Mouse (Mus musculus): Measurements from ENCODE around the gene Igf1. TPM values are rescaled to one million over a fixed set of nuclear protein-coding genes. Genes with fewer than 3 reads are reported as not detected.

Gene Igf1
- polyA plus RNA-seq (2012; rRNA removed), result 12.0 and 12.6 TPM in 2 replicates

GRCm38 (mm10) chr10:87858013-87858806, at the start of gene Igf1:
Gene Igf1 (plus strand): TSS chr10:87858265.
- no peak for DNase-seq (ENCODE audit: extremely low spot score in 1 of 2, low spot score in 1 of 2)

DNA sequence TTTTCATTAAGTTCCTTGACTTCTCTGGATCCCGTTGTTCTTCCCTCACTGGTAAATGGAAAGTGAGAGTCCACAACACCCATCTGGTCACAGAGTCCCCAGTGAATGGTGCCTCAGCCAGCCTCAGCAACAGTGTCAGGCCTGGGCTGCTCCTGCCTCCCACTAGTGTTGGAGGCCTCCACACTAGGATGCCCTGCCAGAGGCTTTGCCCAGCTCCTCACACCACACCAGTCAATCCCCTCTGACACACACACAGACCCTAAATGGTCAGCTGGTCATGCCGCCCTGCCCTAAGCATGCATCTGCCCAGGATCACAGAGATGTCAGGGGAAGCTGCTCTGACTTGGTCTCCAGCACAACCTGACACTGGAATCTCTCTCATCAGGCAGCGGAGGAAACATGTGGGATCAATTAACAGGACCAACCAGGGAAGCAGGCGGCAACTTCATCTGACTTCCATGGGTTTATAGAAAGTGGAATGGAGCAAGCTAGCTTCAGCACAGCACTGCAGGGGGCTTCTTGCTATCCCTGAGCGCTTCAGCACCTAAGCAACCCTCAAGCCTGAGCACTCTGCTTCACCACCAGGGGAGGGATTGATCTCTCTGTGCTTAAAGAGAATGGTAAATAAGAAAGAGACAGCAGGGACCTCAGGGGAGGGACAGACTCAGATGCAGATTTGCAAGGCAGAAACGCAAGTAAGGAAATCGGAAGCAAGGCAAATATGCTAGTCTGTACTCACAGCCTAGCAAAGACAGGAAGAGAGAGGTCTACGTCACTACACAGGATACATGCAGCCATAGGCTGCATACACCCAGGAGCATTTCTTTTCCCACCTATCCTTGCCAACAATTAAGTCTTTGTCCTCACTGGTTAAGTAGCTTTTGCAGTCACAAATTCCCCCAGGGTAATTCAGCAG, 45.6 kb upstream of the Igf1 start:
- no peak for DNase-seq (ENCODE audit: extremely low spot score in 1 of 2, low spot score in 1 of 2)

GRCm38 (mm10) chr10:87813073-87813590, 44.9 kb upstream of the Igf1 start:
- DNase-seq (ENCODE audit: extremely low spot score in 1 of 2, low spot score in 1 of 2), result peak in 1 of 2 experiments; percentile 13

DNA sequence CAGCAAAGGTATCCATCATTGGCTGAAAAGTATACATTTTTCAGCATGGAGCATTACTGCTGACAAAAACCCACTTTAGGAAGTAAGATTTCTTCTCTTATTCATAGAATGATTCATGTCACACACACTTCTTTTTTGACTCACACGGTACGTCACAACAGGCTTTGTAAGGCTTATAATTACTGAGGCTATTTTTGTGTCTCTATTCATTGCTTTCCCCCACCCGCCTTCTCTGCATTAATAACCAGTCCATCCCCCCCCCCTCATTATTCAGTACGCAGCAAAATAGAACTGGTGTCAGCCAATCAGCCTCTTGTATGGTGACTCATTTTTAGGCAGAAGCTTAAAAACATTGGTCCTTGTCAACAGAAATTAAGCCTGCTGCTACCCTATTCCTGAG, 41.2 kb upstream of the Igf1 start:
- DNase-seq (ENCODE audit: extremely low spot score in 1 of 2, low spot score in 1 of 2), result peak in 1 of 2 experiments; percentile 33

DNA sequence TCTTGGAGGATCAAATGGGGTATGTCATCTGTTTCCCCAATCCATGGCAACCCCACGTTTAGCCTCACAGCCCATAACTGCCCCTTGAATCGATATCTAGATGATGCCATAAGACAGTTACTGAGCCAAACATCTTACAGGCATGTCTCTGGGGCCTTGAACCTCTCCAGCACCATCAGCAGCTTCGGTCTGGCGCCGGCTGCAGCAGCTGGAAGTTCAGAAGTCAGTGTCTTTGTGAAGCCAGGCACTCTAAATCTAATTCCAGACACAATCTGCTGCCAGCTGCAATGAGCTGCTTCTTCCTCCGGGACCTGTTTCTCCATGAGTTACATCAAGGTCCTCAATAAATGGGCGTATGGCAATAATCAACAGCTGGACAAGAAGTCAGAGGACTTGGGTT, 40.3 kb upstream of the Igf1 start:
- DNase-seq (ENCODE audit: extremely low spot score in 1 of 2, low spot score in 1 of 2), result no peak

DNA sequence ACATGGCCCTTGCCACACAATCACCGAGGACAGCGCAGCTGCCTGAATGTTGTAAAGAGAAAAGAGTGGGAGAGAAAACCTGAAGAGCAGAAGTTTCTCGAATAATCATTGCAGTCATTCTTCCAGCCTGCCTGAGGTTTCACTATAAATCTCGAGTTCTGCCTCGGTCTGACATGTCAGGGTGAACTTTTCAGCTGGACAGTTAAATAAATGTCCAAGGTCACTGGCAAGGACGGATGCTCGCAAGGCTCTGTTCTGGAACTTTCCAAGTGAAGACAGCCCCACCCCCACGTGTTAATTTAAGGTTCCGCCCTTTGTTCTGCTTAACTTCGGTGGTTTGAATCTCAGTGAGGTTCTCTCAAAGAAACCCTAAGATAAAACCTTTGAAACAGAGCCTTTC, 36.2 kb upstream of the Igf1 start:
- no peak for DNase-seq (ENCODE audit: extremely low spot score in 1 of 2, low spot score in 1 of 2)

DNA sequence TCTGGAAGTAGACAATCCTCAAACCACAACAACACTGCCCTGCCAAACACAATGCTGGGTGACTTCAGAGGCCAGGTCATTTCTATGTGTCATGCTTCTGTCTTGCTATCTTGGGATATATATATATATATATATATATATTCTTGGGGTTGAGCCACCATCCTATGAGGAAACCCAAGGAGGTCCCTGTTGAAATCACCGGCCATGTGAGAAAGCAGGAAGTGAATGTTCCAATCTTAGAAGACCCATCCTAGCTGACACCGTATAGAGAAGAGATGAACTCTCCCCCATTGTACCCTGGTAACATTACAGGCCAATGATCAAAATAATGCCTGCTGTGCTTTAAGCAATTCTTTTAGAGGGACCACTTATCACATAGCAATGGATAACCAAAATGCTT, 28.1 kb upstream of the Igf1 start:
- DNase-seq (ENCODE audit: extremely low spot score in 1 of 2, low spot score in 1 of 2), result no peak

DNA sequence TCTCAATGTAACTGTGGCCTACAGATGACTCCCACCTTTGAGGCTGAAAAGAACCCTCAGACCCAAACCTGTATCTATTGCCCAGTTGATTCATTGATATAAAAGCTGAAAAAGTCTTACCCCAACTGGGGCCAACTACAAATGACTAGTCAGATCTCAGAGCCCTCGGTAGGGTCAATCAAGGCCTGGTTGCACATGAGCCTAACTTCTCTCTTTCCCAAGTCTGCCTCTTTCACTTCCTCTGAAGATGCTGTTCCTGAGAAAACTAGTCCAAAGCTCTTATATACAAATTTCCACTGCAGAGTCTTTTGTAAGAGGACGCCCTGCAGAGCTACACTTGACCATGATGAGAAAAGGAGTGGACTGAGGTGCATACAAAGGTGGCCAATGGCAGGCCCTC, 27.4 kb upstream of the Igf1 start:
- DNase-seq (ENCODE audit: extremely low spot score in 1 of 2, low spot score in 1 of 2), result no peak

DNA sequence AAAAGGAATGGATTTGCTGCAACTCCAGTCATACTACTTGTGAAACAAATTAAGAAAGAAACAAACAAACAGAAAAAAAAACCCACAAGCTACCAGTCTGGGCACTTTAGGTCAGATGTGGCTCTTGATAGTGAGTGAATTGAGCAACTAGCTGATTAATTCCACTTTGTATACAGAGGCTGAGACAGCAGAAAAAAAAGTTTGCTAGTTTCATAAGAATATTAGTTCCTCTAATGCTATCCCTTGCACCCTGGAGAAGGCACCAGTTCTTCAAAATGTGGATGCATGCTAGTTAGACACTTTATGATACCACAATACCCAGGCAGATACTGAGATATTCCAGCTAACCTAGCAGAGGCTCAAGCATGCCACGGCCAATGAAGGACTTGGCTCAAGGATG, 26.0 kb upstream of the Igf1 start:
- DNase-seq (ENCODE audit: extremely low spot score in 1 of 2, low spot score in 1 of 2), result no peak

DNA sequence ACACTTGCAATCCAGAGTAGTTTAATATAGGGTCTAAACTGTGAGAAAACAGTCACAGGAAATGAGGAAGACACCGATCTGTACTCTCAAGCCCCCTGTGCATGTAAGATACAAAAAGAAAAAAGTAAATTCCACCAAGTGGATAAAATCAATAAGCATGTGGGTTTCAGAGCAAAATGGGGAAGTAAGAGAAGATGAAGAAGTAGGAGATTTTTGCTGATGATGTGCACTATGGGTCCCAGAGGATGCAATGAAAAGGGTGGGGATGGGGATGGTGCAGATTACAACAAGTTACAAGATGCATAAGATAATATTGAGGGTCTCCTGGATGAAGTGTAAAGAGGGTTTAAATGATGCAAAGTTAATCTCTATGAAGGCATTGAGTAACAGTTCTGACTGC, 18.6 kb upstream of the Igf1 start:
- no peak for DNase-seq (ENCODE audit: extremely low spot score in 1 of 2, low spot score in 1 of 2)

- no peak for DNase-seq (ENCODE audit: extremely low spot score in 1 of 2, low spot score in 1 of 2)
Observed at GRCm38 (mm10) chr10:87842501-87842900, 15.6 kb upstream of the Igf1 start.

GRCm38 (mm10) chr10:87844917-87845552, 13.0 kb upstream of the Igf1 start:
- DNase-seq (ENCODE audit: extremely low spot score in 1 of 2, low spot score in 1 of 2), result no peak

DNA sequence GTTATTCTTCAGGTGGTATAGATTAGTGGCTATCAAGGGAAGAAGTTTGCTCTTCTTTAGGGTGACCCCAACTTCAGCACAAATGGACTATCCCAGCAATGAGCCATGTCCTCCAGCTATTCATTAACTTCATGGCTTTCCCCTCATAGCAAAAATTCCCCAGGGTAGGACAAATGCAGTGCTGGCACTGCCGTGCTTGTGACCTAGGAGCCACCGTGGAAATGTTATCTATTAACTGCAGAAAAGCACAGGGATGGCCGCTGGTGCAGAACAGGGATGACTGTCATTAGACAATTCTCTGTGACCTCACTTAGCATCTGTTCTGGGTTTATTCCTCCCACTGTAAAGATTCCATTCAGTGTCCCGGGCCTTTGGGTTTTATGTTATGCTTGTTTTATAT, 10.2 kb upstream of the Igf1 start:
- no peak for DNase-seq (ENCODE audit: extremely low spot score in 1 of 2, low spot score in 1 of 2)

GRCm38 (mm10) chr10:87848419-87848818, 9.6 kb upstream of the Igf1 start:
- no peak for DNase-seq (ENCODE audit: extremely low spot score in 1 of 2, low spot score in 1 of 2)

- DNase-seq (ENCODE audit: extremely low spot score in 1 of 2, low spot score in 1 of 2), result no peak
Observed at GRCm38 (mm10) chr10:87851492-87851891, 6.6 kb upstream of the Igf1 start.

- DNase-seq (ENCODE audit: extremely low spot score in 1 of 2, low spot score in 1 of 2), result peak; percentile 13 to 78
Observed at GRCm38 (mm10) chr10:87854408-87854807, 3.7 kb upstream of the Igf1 start.

GRCm38 (mm10) chr10:87855423-87856122, 2.5 kb upstream of the Igf1 start:
- no peak for DNase-seq (ENCODE audit: extremely low spot score in 1 of 2, low spot score in 1 of 2)

DNA sequence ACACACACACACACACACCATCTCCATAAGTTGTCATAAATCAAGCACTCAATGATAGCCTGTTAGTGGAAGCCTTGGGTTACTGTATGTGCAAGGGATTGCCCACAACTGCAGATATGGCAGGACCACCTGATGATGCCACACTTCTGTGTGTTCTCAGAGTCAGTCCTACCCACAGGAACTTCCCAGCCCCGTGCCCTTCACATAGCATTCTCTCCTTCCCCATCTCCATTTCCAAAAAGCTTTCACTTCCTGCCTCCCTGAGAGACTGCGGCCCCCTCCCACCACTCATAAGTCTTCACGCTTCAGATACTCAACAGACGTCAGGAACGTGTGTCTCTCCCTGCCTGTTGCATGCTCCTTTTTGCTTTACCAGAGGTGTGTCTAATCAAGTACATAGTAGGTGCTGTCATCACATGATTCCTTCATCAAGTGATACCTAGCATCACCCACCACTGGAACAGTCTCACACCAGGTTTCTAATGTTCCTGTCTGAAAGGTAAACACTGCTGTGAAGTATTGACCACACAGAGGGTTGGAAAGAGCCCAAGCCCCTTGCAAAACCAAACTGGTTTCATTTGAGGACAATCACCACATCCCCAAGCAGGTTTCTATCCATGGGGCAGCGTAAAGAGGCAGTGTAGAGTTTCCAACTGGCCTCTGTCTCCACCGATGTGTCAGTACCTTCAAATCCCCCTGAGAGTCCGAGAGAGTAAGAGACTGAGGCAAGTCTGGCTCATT, 680 bp upstream of the Igf1 start:
- no peak for DNase-seq (ENCODE audit: extremely low spot score in 1 of 2, low spot score in 1 of 2)

DNA sequence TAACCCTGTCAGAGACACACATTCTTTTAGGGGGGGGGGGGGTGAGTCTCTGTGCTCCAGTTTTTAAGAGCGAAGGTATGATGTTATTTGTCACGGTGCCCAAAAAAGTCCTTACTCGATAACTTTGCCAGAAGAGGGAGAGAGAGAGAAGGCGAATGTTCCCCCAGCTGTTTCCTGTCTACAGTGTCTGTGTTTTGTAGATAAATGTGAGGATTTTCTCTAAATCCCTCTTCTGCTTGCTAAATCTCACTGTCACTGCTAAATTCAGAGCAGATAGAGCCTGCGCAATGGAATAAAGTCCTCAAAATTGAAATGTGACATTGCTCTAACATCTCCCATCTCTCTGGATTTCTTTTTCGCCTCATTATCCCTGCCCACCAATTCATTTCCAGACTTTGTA, 874 bp downstream of the Igf1 start:
- peak; percentile 2 to 46 for DNase-seq (ENCODE audit: extremely low spot score in 1 of 2, low spot score in 1 of 2)

GRCm38 (mm10) chr10:87859453-87859852, 1.4 kb downstream of the Igf1 start:
- no peak for DNase-seq (ENCODE audit: extremely low spot score in 1 of 2, low spot score in 1 of 2)

Data from frontal cortex, adult 2 months (tissue).